Comparison of ENCODE assay signal across 13 mouse cellular contexts in the genomic region with DNA sequence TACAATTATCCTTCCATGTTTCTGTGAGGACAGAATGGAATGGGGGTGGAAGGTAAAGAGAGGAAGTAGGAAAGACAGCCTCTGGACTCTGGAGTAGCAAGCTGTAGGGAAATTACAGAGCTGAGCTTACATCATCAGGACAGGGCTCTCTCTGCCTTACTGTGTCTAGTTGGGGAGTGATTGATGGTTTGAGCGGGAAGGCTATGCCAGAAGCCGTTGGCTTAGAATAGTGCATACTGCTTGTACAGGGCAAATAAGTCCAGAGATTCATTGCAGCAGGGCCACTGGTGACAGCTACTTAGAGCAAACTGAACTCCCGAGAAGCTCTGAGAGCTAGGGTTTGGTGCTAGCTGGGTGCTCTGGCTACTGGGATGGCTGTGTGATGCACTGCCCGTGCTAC.
DNase-seq lines count a peak whose midpoint lies in the region.
"Had no signal": no experiment of that assay in that cellular context is flagged by ENCODE, and none has a peak within 500 bp of the region (broad histone marks: within the 10 kb centered on the region; RNA-seq: fewer than 3 reads in every experiment).

No protein-coding gene starts in this region.

- peak; percentile 12 for DNase-seq in embryo, embryonic 11 days
- DNase-seq in embryo, embryonic 10 days (ENCODE audit: low spot score), result no peak
- DNase-seq in kidney, postnatal 14 days, result peak; percentile 17
- DNase-seq in kidney, adult 8-10 months, result no peak
- peak; percentile 40 for DNase-seq in 3T3-L1 (ENCODE audit: low read depth, low spot score)
- peak; percentile 14 to 35 for DNase-seq in adrenal gland, postnatal 36 days
- no peak for DNase-seq in cerebellum, postnatal 14 days
- no peak for DNase-seq in testis, postnatal 10 days (ENCODE audit: low spot score)
- DNase-seq: cerebellum, adult 11-12 months; heart, postnatal 36 days; kidney, postnatal 25 days; layer of hippocampus, adult 9-11 months; thymus, postnatal 4 days had no signal

Comparison
In these comparisons a context has a peak if more than half of its experiments do, and no peak if none do; other contexts are left out.
1. DNase-seq: peak in embryo, embryonic 11 days (single experiment), kidney, postnatal 14 days (single experiment), 3T3-L1 (single experiment) and adrenal gland, postnatal 36 days (2 of 2); none in embryo, embryonic 10 days (single experiment), kidney, adult 8-10 months (0 of 2), cerebellum, postnatal 14 days (0 of 2) and testis, postnatal 10 days (single experiment).